Mouse (Mus musculus): ENCODE data around the gene Tmem212. TPM values are rescaled to one million over a fixed set of nuclear protein-coding genes. Genes with fewer than 3 reads are reported as not detected.
"Not testable (repeated sequence)": the region's sequence is repeated elsewhere in the genome, so short reads cannot be mapped to it uniquely, and the experiment has no call there.

Tmem212 gene
- total RNA-seq (2021) = not detected

GRCm38 (mm10) chr3:27896318-27896892 lies at the start of gene Tmem212:
Gene Tmem212 (minus strand): TSS chr3:27896368.
- intact Hi-C loops (cut with DNase I) = no loop called here
- DNase-seq (ENCODE audit: low spot score) = no peak

GRCm38 (mm10) chr3:27945397-27945796 lies 49.2 kb upstream of the Tmem212 start:
- intact Hi-C loops (cut with DNase I); DNase-seq (ENCODE audit: low spot score): not testable (repeated sequence)

- intact Hi-C loops (cut with DNase I) = loop anchor here (5.0 kb wide), 1 partner anchor 39 kb away; no protein-coding TSS in a partner anchor
- DNase-seq (ENCODE audit: low spot score) = peak; percentile 53
Measured at GRCm38 (mm10) chr3:27942991-27943390, 46.8 kb upstream of the Tmem212 start.

GRCm38 (mm10) chr3:27941634-27942033 lies 45.5 kb upstream of the Tmem212 start:
- intact Hi-C loops (cut with DNase I) = loop anchor here (5.0 kb wide), 1 partner anchor 41 kb away; no protein-coding TSS in a partner anchor
- DNase-seq (ENCODE audit: low spot score) = no peak

- peak; percentile 89 for DNase-seq (ENCODE audit: low spot score)
- intact Hi-C loops (cut with DNase I) = loop anchor here (2.0 to 5.0 kb wide), 3 partner anchors 36 to 228 kb away; partner anchors contain the start of gene Fndc3b
Measured at GRCm38 (mm10) chr3:27938381-27939323, 42.5 kb upstream of the Tmem212 start, which contains the start of gene Pld1. Gene Pld1 (plus strand): TSS chr3:27938695.

- intact Hi-C loops (cut with DNase I) = loop anchor here (2.0 to 5.0 kb wide), 3 partner anchors 35 to 227 kb away; partner anchors contain the start of gene Fndc3b
- no peak for DNase-seq (ENCODE audit: low spot score)
Measured at GRCm38 (mm10) chr3:27937144-27938110, 41.3 kb upstream of the Tmem212 start.

- intact Hi-C loops (cut with DNase I) = loop anchor here (5.0 kb wide), 2 partner anchors 34 to 74 kb away; no protein-coding TSS in a partner anchor
- no peak for DNase-seq (ENCODE audit: low spot score)
Measured at GRCm38 (mm10) chr3:27936731-27937130, 40.6 kb upstream of the Tmem212 start.

GRCm38 (mm10) chr3:27935644-27936043 lies 39.5 kb upstream of the Tmem212 start:
- DNase-seq (ENCODE audit: low spot score) = no peak
- intact Hi-C loops (cut with DNase I) = loop anchor here (5.0 kb wide), 2 partner anchors 33 to 73 kb away; no protein-coding TSS in a partner anchor

- no peak for DNase-seq (ENCODE audit: low spot score)
- intact Hi-C loops (cut with DNase I) = no loop called here
Measured at GRCm38 (mm10) chr3:27932391-27932790, 36.2 kb upstream of the Tmem212 start.

- DNase-seq (ENCODE audit: low spot score) = no peak
- intact Hi-C loops (cut with DNase I) = no loop called here
Measured at GRCm38 (mm10) chr3:27929219-27929618, 33.1 kb upstream of the Tmem212 start.

- DNase-seq (ENCODE audit: low spot score) = no peak
- intact Hi-C loops (cut with DNase I) = no loop called here
Measured at GRCm38 (mm10) chr3:27924037-27924436, 27.9 kb upstream of the Tmem212 start.

- intact Hi-C loops (cut with DNase I) = no loop called here
- DNase-seq (ENCODE audit: low spot score) = no peak
Measured at GRCm38 (mm10) chr3:27921268-27922020, 25.3 kb upstream of the Tmem212 start.

- no peak for DNase-seq (ENCODE audit: low spot score)
- intact Hi-C loops (cut with DNase I) = no loop called here
Measured at GRCm38 (mm10) chr3:27918656-27919436, 22.7 kb upstream of the Tmem212 start.

- intact Hi-C loops (cut with DNase I) = no loop called here
- DNase-seq (ENCODE audit: low spot score) = no peak
Measured at GRCm38 (mm10) chr3:27909016-27909415, 12.8 kb upstream of the Tmem212 start.

GRCm38 (mm10) chr3:27908316-27908715 lies 12.1 kb upstream of the Tmem212 start:
- no peak for DNase-seq (ENCODE audit: low spot score)
- intact Hi-C loops (cut with DNase I) = no loop called here

- intact Hi-C loops (cut with DNase I) = no loop called here
- DNase-seq (ENCODE audit: low spot score) = no peak
Measured at GRCm38 (mm10) chr3:27907301-27907700, 11.1 kb upstream of the Tmem212 start.

- DNase-seq (ENCODE audit: low spot score) = no peak
- intact Hi-C loops (cut with DNase I) = no loop called here
Measured at GRCm38 (mm10) chr3:27906647-27907209, 10.6 kb upstream of the Tmem212 start.
